Mouse (Mus musculus) liver, adult 2 months (tissue): ENCODE measurements around the gene Dock9. TPM values are rescaled to one million over a fixed set of nuclear protein-coding genes. Genes with fewer than 3 reads are reported as not detected.
A peak's percentile ranks its signal among the peaks of the same experiment; 100 is the strongest.

Experiments used
- DNase-seq: peaks from one replicate; pipeline ENCODE4 v3.0.0-alpha.2; 2011; ENCODE audit warnings: low read depth, low spot score; ENCODE audit errors: extremely low read depth
- H3K27ac ChIP-seq: fragments of 200-500 bp; replicated peaks from 2 replicates; pipeline ENCODE4 v1.5.1; 2012; ENCODE audit warnings: low read depth, mild to moderate bottlenecking, control low read depth, inconsistent platforms, low read length; ENCODE audit not compliant: insufficient read depth
- H3K27me3 ChIP-seq: fragments of 200-500 bp; 2 replicates; pipeline ENCODE4 v1.6.1; 2012; ENCODE audit warnings: mild to moderate bottlenecking, moderate library complexity, low read length, inconsistent platforms; ENCODE audit not compliant: control insufficient read depth, insufficient read depth
- H3K36me3 ChIP-seq: fragments of 200-500 bp; 2 replicates; pipeline ENCODE4 v1.6.1; 2012; ENCODE audit warnings: low read length, inconsistent platforms; ENCODE audit not compliant: control insufficient read depth, insufficient read depth
- H3K4me1 ChIP-seq: fragments of 200-500 bp; 2 replicates; pipeline ENCODE4 v1.6.1; 2011; ENCODE audit warnings: low read length; ENCODE audit not compliant: control insufficient read depth, insufficient read depth
- H3K4me3 ChIP-seq: fragments of 200-500 bp; 2 replicates; pipeline ENCODE4 v1.5.1; 2011; ENCODE audit warnings: low read depth, mild to moderate bottlenecking, control low read depth, low read length, moderate library complexity; ENCODE audit not compliant: insufficient read depth
- H3K79me2 ChIP-seq: fragments of 200-500 bp; 2 replicates; pipeline ENCODE4 v1.6.1; 2012; ENCODE audit warnings: inconsistent platforms, mild to moderate bottlenecking, low read length, moderate library complexity; ENCODE audit not compliant: control insufficient read depth, insufficient read depth
- H3K9ac ChIP-seq: fragments of 200-500 bp; 2 replicates; pipeline ENCODE4 v1.6.1; 2012; ENCODE audit warnings: low read depth, mild to moderate bottlenecking, control low read depth, inconsistent platforms, low read length
- CTCF ChIP-seq: fragments of 200-500 bp; IDR thresholded peaks from 2 replicates; pipeline ENCODE4 v1.5.1; 2011; ENCODE audit warnings: low read depth, low read length, control low read depth
- POLR2A ChIP-seq: fragments of 200-500 bp; IDR thresholded peaks from 2 replicates; pipeline ENCODE4 v1.6.1; 2011; ENCODE audit warnings: low read length, control low read depth; ENCODE audit not compliant: insufficient read depth; ENCODE audit errors: extremely low read depth
- WGBS: fragments of 180-500 bp; shearing (Covaris S2); methylation state at CpG from one replicate; pipeline ENCODE4 v1.1.7; 2018; 5-methylcytosine and 5-hydroxymethylcytosine counted together
- polyA plus RNA-seq: library from polyadenylated mRNA; depleted of rRNA; stranded (reverse); fragments of >200 nt; gene quantifications from 2 replicates; pipeline ENCODE4 v1.2.3, GENCODE M21; 2012
- total RNA-seq: library from RNA; depleted of rRNA; stranded (reverse); fragments of >200 nt; gene quantifications from 2 replicates; pipeline ENCODE4 v1.2.3, GENCODE M21; 2014

Dock9 gene
- total and polyA plus RNA-seq, 2 experiments: 3.8 to 11.4 TPM

- Histone ChIP-seq H3K9ac (no peak overlapping the region), H3K27ac (no peak overlapping the region), H3K4me3 (no peak overlapping the region), H3K36me3 (no peaks in the 10 kb centered on the region), H3K79me2 (peaks cover 4% of the 10 kb centered on the region; the same call in 1 of the 2 replicates), H3K27me3 (no peaks in the 10 kb centered on the region), H3K4me1 (0 out of 2 replicates have a peak, but pooled peaks cover 3% of the 10 kb centered on the region)
- TF ChIP-seq CTCF: no peak
- no peak for TF ChIP-seq POLR2A
- no peak for DNase-seq
- WGBS: 69% methylated on average over 24 of the region's 24 CpGs
These were observed 58.9 kb downstream of the Dock9 start for GRCm38 (mm10) chr14:121738431-121739403.

- peaks cover 4% of the 10 kb centered on the region; the same call in 1 of the 2 replicates for H3K79me2 ChIP-seq
- no peaks in the 10 kb centered on the region for H3K27me3 ChIP-seq
- no peaks in the 10 kb centered on the region for H3K36me3 ChIP-seq
- H3K9ac ChIP-seq: no peak overlapping the region
- no peak overlapping the region for H3K4me3 ChIP-seq
- no peaks in the 10 kb centered on the region for H3K4me1 ChIP-seq
- H3K27ac ChIP-seq: no peak overlapping the region
- 93% methylated on average over 8 of the region's 8 CpGs for WGBS
- no peak for DNase-seq
- no peak for TF ChIP-seq CTCF
- no peak for TF ChIP-seq POLR2A
These were observed 60.4 kb downstream of the Dock9 start for GRCm38 (mm10) chr14:121737277-121737676.

GRCm38 (mm10) chr14:121735678-121736077 lies 62.0 kb downstream of the Dock9 start:
- 0 out of 2 replicates have a peak, but pooled peaks cover 7% of the 10 kb centered on the region for H3K79me2 ChIP-seq
- no peak overlapping the region for H3K4me3 ChIP-seq
- DNase-seq: peak; percentile 9
- no peaks in the 10 kb centered on the region for H3K4me1 ChIP-seq
- TF ChIP-seq CTCF (peak; percentile 53), POLR2A (no peak)
- no peak overlapping the region for H3K27ac ChIP-seq
- H3K27me3 ChIP-seq: no peaks in the 10 kb centered on the region
- no peaks in the 10 kb centered on the region for H3K36me3 ChIP-seq
- H3K9ac ChIP-seq: no peak overlapping the region
- WGBS: 66% methylated on average over 7 of the region's 7 CpGs

- H3K9ac ChIP-seq: no peak overlapping the region
- 0 out of 2 replicates have a peak, but pooled peaks cover 2% of the 10 kb centered on the region for H3K79me2 ChIP-seq
- H3K4me1 ChIP-seq: no peaks in the 10 kb centered on the region
- DNase-seq: no peak
- TF ChIP-seq CTCF: no peak
- no peak for TF ChIP-seq POLR2A
- H3K27ac ChIP-seq: no peak overlapping the region
- 88% methylated on average over 7 of the region's 7 CpGs for WGBS
- H3K27me3 ChIP-seq: no peaks in the 10 kb centered on the region
- H3K4me3 ChIP-seq: no peak overlapping the region
- H3K36me3 ChIP-seq: no peaks in the 10 kb centered on the region
These were observed 63.4 kb downstream of the Dock9 start for GRCm38 (mm10) chr14:121734217-121734616.

- WGBS: 94% methylated on average over 12 of the region's 12 CpGs
- DNase-seq: no peak
- H3K79me2 ChIP-seq: 0 out of 2 replicates have a peak, but pooled peaks cover 2% of the 10 kb centered on the region
- no peaks in the 10 kb centered on the region for H3K36me3 ChIP-seq
- H3K27ac ChIP-seq: no peak overlapping the region
- H3K4me3 ChIP-seq: no peak overlapping the region
- no peaks in the 10 kb centered on the region for H3K4me1 ChIP-seq
- H3K27me3 ChIP-seq: no peaks in the 10 kb centered on the region
- H3K9ac ChIP-seq: no peak overlapping the region
- no peak for TF ChIP-seq CTCF
- TF ChIP-seq POLR2A: no peak
These were observed 63.9 kb downstream of the Dock9 start for GRCm38 (mm10) chr14:121733694-121734093.

GRCm38 (mm10) chr14:121732196-121732595 lies 65.4 kb downstream of the Dock9 start:
- Histone ChIP-seq H3K4me1 (no peaks in the 10 kb centered on the region), H3K27me3 (no peaks in the 10 kb centered on the region), H3K9ac (no peak overlapping the region), H3K4me3 (no peak overlapping the region), H3K79me2 (0 out of 2 replicates have a peak, but pooled peaks cover 2% of the 10 kb centered on the region), H3K27ac (no peak overlapping the region), H3K36me3 (no peaks in the 10 kb centered on the region)
- no peak for DNase-seq
- no peak for TF ChIP-seq CTCF
- TF ChIP-seq POLR2A: no peak
- 41% methylated on average over 8 of the region's 8 CpGs for WGBS
